Mouse (Mus musculus) liver, postnatal 0 days (tissue): ENCODE measurements around the gene St6galnac3. TPM values are rescaled to one million over a fixed set of nuclear protein-coding genes. Genes with fewer than 3 reads are reported as not detected.

Experiments
- ATAC-seq: fragments of 200-750 bp; cut with Nextera tagmentation; 2 replicates; pipeline ENCODE4 v1.8.0; 2017; ENCODE audit warnings: mild to moderate bottlenecking, moderate library complexity
- DNase-seq: peaks from one replicate; pipeline ENCODE4 v3.0.0-alpha.2; 2016
- H3K27ac ChIP-seq: fragments of 300-500 bp; sonication (generic); 2 replicates; pipeline ENCODE4 v1.5.1; 2014; ENCODE audit warnings: antibody characterized with exemption, moderate library complexity, mild to moderate bottlenecking, low read depth
- H3K27me3 ChIP-seq: fragments of 300-500 bp; sonication (generic); 2 replicates; pipeline ENCODE4 v1.6.1; 2014; ENCODE audit warnings: low read length, control low read depth, mixed read lengths; ENCODE audit not compliant: insufficient read depth
- H3K36me3 ChIP-seq: fragments of 300-500 bp; sonication (generic); replicated peaks from 2 replicates; pipeline ENCODE4 v1.6.1; 2014; ENCODE audit warnings: mild to moderate bottlenecking, control low read depth, low read length, moderate library complexity, mixed read lengths; ENCODE audit not compliant: insufficient read depth
- H3K4me1 ChIP-seq: fragments of 300-500 bp; sonication (generic); 2 replicates; pipeline ENCODE4 v1.6.1; 2014; ENCODE audit warnings: antibody characterized with exemption, mild to moderate bottlenecking, control low read depth; ENCODE audit not compliant: insufficient read depth
- H3K4me2 ChIP-seq: fragments of 300-500 bp; sonication (generic); 2 replicates; pipeline ENCODE4 v1.6.1; 2014; ENCODE audit warnings: low read depth, mild to moderate bottlenecking, low read length, moderate library complexity, mixed read lengths
- H3K4me3 ChIP-seq: fragments of 300-500 bp; sonication (generic); 2 replicates; pipeline ENCODE4 v1.5.1; 2014; ENCODE audit warnings: low read depth, low read length
- H3K9ac ChIP-seq: fragments of 300-500 bp; sonication (generic); replicated peaks from 2 replicates; pipeline ENCODE4 v1.6.1; 2014; ENCODE audit warnings: mild to moderate bottlenecking, moderate library complexity
- H3K9me3 ChIP-seq: fragments of 300-500 bp; sonication (generic); 2 replicates; pipeline ENCODE4 v1.6.1; 2016; ENCODE audit warnings: mild to moderate bottlenecking, control low read depth, low read length, mixed read lengths
- CTCF ChIP-seq: sonication (generic); IDR thresholded peaks from 2 replicates; pipeline ENCODE4 v1.5.1; 2016; ENCODE audit warnings: antibody characterized with exemption, low read depth
- EP300 ChIP-seq: IDR thresholded peaks from 2 replicates; pipeline ENCODE4 v1.6.1; 2016; ENCODE audit warnings: antibody characterized with exemption, low read depth, mild to moderate bottlenecking
- WGBS: fragments of 180-500 bp; shearing (Covaris S2); extraction: QIAGEN DNeasy Blood & Tissue Kit; methylation state at CpG from one replicate; pipeline ENCODE4 v1.1.7; 2014; ENCODE audit not compliant: insufficient replicate concordance; 5-methylcytosine and 5-hydroxymethylcytosine counted together
- polyA plus RNA-seq: library from polyadenylated mRNA; unstranded; fragments of >200 nt; fragmentation: Nextera tagmentation; extraction: Ambion mirVana; gene quantifications from 2 replicates; pipeline ENCODE4 v1.2.1, GENCODE M21; 2015

Gene St6galnac3
- 4.5 and 5.0 TPM in 2 replicates for polyA plus RNA-seq

DNA sequence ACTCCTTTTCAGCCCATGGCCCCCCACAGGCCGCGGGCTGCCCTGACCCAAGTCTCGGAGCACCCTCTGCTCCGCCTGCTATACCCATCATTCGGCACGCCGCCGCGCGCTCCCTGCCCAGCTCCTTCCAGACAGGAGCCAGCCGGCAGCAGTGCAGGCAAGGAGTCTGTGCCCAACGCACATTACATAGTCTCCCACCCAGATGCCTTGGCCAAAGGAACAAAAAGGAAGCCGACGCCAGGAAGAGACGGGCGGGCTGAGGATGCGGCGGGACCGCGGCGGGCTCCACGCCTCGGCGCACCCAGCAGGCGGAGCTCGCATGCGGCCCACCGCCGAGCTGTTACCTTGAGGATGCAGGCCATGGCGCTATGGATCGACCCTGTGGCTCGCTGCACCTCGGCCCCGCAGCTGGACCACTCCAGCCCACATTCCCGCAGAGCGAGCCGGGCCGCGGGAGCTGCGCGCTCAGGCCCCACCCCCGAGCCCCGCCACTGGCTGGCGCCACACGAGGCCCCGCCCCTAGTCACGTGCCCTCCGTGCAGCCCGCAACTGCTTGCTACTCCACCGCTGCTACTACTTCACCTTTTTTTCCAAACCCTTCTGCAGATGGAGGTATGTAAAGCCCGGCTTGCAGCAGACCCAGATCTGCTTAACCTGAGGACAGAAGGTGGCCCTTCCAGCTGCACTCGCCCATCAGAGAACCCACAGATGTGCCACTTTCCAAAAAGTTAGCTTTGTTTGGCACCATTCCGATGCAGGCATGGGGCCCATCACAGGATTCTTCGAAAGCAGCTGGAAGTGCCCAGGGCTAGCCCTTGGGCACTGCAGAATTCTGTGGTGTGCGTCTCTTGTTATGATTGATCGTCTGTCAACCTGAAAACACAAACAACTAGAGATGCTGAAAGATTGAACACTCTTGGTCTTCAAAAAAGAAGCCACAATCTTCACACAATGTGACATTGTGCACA is at the start of gene St6galnac3:
TSS of gene St6galnac3 (minus strand) at position 474 of the 968 bp plus-strand sequence.
- H3K9ac ChIP-seq = peak within 1 kb of the TSS; percentile 74
- 3% methylated on average over 52 of the region's 56 CpGs for WGBS
- no peak for TF ChIP-seq EP300
- peak; percentile 43; the same call in 1 of the 2 replicates for TF ChIP-seq CTCF
- H3K27me3 ChIP-seq = peaks cover 10% of the 10 kb centered on the region
- peak within 1 kb of the TSS; percentile 88 for H3K4me3 ChIP-seq
- H3K36me3 ChIP-seq = no peaks in the 10 kb centered on the region
- no peaks in the 10 kb centered on the region for H3K9me3 ChIP-seq
- peak within 1 kb of the TSS; percentile 86 for H3K4me2 ChIP-seq
- H3K4me1 ChIP-seq = peaks cover 22% of the 10 kb centered on the region
- DNase-seq (peak; percentile 90), ATAC-seq (peak; percentile 96)
- 0 out of 2 replicates have a peak within 1 kb of the TSS, but pooled peaks have one; percentile 23 for H3K27ac ChIP-seq

DNA sequence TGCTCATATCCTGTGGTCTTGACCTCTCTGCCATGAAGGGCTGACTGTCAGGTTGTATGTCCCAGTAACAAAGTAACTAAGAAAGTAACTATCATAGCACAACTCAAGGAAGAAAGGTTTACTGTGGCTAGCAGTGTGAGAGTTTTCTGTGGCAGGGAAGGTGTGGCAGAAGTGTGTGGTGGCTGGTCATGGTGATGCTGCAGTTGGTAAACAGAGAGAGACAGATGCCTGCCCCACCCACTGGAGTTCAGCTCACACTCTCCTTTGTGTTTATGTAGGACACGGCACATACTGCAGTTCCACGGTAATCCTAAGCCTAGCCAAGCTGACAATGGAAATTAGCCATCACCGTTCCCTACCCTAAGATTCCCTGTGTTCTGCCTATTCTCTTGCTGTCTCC is 49.6 kb upstream of the St6galnac3 start:
- no peak overlapping the region for H3K9ac ChIP-seq
- DNase-seq (no peak), ATAC-seq (peak; percentile 84)
- no peak for TF ChIP-seq CTCF
- no peak for TF ChIP-seq EP300
- 91% methylated on average over 3 of the region's 3 CpGs for WGBS
- no peaks in the 10 kb centered on the region for H3K36me3 ChIP-seq
- H3K4me3 ChIP-seq = no peak overlapping the region
- no peaks in the 10 kb centered on the region for H3K27me3 ChIP-seq
- no peak overlapping the region for H3K27ac ChIP-seq
- H3K4me2 ChIP-seq = no peak overlapping the region
- no peaks in the 10 kb centered on the region for H3K9me3 ChIP-seq
- peaks cover 10% of the 10 kb centered on the region; the same call in 1 of the 2 replicates for H3K4me1 ChIP-seq

DNA sequence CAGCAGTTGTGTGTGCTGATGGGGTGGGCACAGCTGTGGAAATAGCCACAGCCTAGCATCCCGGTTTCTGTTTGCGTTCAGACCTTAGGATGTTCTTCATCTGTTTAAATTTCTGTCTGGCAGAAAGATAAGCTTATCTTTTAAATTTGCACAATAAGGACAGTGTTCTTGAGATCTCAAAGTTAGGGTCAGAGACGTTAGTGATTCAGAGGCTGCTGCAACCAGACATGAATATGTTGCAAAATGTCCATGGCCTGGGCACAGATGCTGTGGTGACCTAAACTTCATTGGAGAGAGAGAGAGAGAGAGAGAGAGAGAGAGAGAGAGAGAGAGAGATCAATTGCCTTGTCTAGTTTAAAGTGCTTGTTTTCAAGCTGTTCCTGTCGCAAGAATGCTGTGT is 46.5 kb upstream of the St6galnac3 start:
- no peak overlapping the region for H3K9ac ChIP-seq
- TF ChIP-seq CTCF (no peak), EP300 (no peak)
- no peaks in the 10 kb centered on the region for H3K36me3 ChIP-seq
- no peak overlapping the region for H3K4me3 ChIP-seq
- no peak overlapping the region for H3K27ac ChIP-seq
- no peak for DNase-seq
- no peak for ATAC-seq
- no peak overlapping the region for H3K4me2 ChIP-seq
- peaks cover 7% of the 10 kb centered on the region; the same call in 1 of the 2 replicates for H3K4me1 ChIP-seq
- no peaks in the 10 kb centered on the region for H3K27me3 ChIP-seq
- WGBS = 33% methylated on average over 4 of the region's 4 CpGs
- H3K9me3 ChIP-seq = peaks cover 2% of the 10 kb centered on the region; the same call in 1 of the 2 replicates

DNA sequence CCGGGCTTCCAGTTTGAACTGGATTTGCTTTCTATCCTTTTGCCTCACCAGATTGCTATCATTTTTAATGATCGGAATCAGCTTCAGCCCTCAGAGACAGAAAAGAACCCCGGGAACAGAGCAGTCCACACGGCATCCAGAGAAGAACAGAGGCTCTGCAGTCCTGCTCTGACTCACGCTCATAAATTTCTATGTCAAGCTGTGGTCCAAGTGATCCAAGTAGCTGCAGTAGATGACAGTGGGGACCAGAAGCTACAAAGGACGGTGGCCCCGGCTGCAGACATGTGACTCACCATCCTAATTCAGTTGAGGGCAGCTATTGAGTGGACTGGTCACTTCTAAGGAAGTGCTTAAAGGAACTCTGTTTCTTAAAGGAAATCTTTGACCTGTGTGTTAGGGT is 45.6 kb upstream of the St6galnac3 start:
- DNase-seq = no peak

DNA sequence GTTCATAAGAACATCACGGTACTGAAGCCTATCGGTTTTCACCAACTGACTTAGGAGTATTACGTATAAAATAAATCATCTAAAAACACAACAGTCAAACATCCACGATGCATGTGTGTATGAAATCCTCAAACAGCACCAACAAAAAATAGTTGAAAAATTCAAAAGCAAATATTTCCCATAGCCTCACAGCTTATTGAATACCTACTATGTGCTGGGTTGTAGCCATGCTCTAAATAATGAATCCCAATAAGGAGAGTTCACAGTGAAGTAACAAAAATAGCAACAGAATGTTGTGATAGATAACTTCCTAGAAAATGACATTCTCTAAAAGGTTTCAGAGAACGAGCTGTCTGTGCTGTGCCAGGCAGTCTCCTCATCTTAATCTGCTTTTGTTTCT is 44.2 kb upstream of the St6galnac3 start:
- no peak for TF ChIP-seq CTCF
- no peak for TF ChIP-seq EP300
- Histone ChIP-seq H3K4me3 (no peak overlapping the region), H3K9ac (no peak overlapping the region), H3K27ac (no peak overlapping the region), H3K9me3 (peaks cover 2% of the 10 kb centered on the region; the same call in 1 of the 2 replicates), H3K27me3 (no peaks in the 10 kb centered on the region), H3K4me1 (peaks cover 14% of the 10 kb centered on the region), H3K36me3 (no peaks in the 10 kb centered on the region), H3K4me2 (no peak overlapping the region)
- 79% methylated on average over 5 of the region's 5 CpGs for WGBS
- DNase-seq (no peak), ATAC-seq (no peak)

More for the DNA sequence above, 45.6 kb upstream of the St6galnac3 start:
- H3K4me3 ChIP-seq = no peak overlapping the region
- TF ChIP-seq CTCF (no peak), EP300 (no peak)
- H3K36me3 ChIP-seq = no peaks in the 10 kb centered on the region
- 40% methylated on average over 7 of the region's 7 CpGs for WGBS
- H3K27ac ChIP-seq = no peak overlapping the region
- no peak overlapping the region for H3K4me2 ChIP-seq
- peaks cover 7% of the 10 kb centered on the region; the same call in 1 of the 2 replicates for H3K4me1 ChIP-seq
- no peak overlapping the region for H3K9ac ChIP-seq
- peaks cover 2% of the 10 kb centered on the region; the same call in 1 of the 2 replicates for H3K9me3 ChIP-seq
- no peaks in the 10 kb centered on the region for H3K27me3 ChIP-seq
- no peak for ATAC-seq

DNA sequence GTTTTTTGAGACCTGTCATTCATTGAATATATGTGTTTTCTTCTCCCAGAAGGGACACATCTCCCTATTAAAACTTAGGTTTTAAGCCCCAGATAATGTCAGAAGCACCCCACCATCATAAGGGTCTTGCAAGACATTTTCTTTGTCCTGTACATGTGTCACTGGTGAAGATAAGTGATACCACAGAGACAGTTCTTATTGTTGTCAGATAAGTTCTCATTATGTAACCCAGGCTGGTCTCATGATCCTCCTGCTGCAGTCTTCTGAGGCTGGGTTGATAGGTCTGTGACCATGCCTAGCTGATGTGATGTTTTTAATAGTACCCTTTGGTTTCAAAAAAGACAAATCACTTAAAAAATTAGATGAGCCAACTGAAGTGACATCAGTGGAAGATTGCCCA is 40.2 kb upstream of the St6galnac3 start:
- TF ChIP-seq CTCF (no peak), EP300 (no peak; the same call in 1 of the 2 replicates)
- DNase-seq (no peak), ATAC-seq (no peak)
- Histone ChIP-seq H3K9ac (no peak overlapping the region), H3K4me3 (no peak overlapping the region), H3K27ac (no peak overlapping the region), H3K36me3 (no peaks in the 10 kb centered on the region), H3K4me2 (no peak overlapping the region), H3K4me1 (peaks cover 12% of the 10 kb centered on the region), H3K9me3 (peaks cover 2% of the 10 kb centered on the region; the same call in 1 of the 2 replicates), H3K27me3 (no peaks in the 10 kb centered on the region)
